Mouse (Mus musculus): ENCODE results near the gene Bnip1. TPM values are rescaled to one million over a fixed set of nuclear protein-coding genes. Genes with fewer than 3 reads are reported as not detected.

Gene Bnip1
- polyA plus RNA-seq, 1 experiment, result not detected

GRCm38 (mm10) chr17:26778001-26778400 lies 2.9 kb upstream of the Bnip1 start:
- H3K4me1 ChIP-seq (ENCODE audit: control insufficient read depth, insufficient read depth, low read length), result peaks cover 5% of the 10 kb centered on the region; the same call in 1 of the 2 replicates
- no peak for TF ChIP-seq CTCF (IDR thresholded peaks at IDR 0.05; ENCODE audit: insufficient read depth, low read depth, low read length)
- no peak for TF ChIP-seq POLR2A (IDR thresholded peaks at IDR 0.05; ENCODE audit: insufficient read depth, low read depth, low read length)
- 88% methylated on average over 4 of the region's 4 CpGs for WGBS

GRCm38 (mm10) chr17:26778430-26779100 lies 2.3 kb upstream of the Bnip1 start:
- TF ChIP-seq POLR2A (IDR thresholded peaks at IDR 0.05; ENCODE audit: insufficient read depth, low read depth, low read length), result no peak
- no peak overlapping the region for H3K4me3 ChIP-seq (ENCODE audit: insufficient read depth, low read depth, low read length)
- peaks cover 5% of the 10 kb centered on the region; the same call in 1 of the 2 replicates for H3K4me1 ChIP-seq (ENCODE audit: control insufficient read depth, insufficient read depth, low read length)
- no peak overlapping the region for H3K27ac ChIP-seq (ENCODE audit: insufficient read depth, low read depth, low read length)
- WGBS, result 77% methylated on average over 3 of the region's 3 CpGs

More at GRCm38 (mm10) chr17:26778001-26778400, 2.9 kb upstream of the Bnip1 start:
- no peak overlapping the region for H3K4me3 ChIP-seq (ENCODE audit: insufficient read depth, low read depth, low read length)
- no peak overlapping the region for H3K27ac ChIP-seq (ENCODE audit: insufficient read depth, low read depth, low read length)

- TF ChIP-seq CTCF (IDR thresholded peaks at IDR 0.05; ENCODE audit: insufficient read depth, low read depth, low read length), result no peak
- no peak for TF ChIP-seq POLR2A (IDR thresholded peaks at IDR 0.05; ENCODE audit: insufficient read depth, low read depth, low read length)
- Histone ChIP-seq H3K27ac (ENCODE audit: insufficient read depth, low read depth, low read length) (no peak overlapping the region), H3K4me3 (ENCODE audit: insufficient read depth, low read depth, low read length) (no peak overlapping the region), H3K4me1 (ENCODE audit: control insufficient read depth, insufficient read depth, low read length) (peaks cover 5% of the 10 kb centered on the region; the same call in 1 of the 2 replicates)
- 87% methylated on average over 2 of the region's 2 CpGs for WGBS
Observed at GRCm38 (mm10) chr17:26779471-26779870, 1.4 kb upstream of the Bnip1 start.

- TF ChIP-seq POLR2A (IDR thresholded peaks at IDR 0.05; ENCODE audit: insufficient read depth, low read depth, low read length) (no peak), CTCF (IDR thresholded peaks at IDR 0.05; ENCODE audit: insufficient read depth, low read depth, low read length) (no peak)
- WGBS, result 9% methylated on average over 5 of the region's 5 CpGs
- no peak overlapping the region for H3K27ac ChIP-seq (ENCODE audit: insufficient read depth, low read depth, low read length)
- H3K4me3 ChIP-seq (ENCODE audit: insufficient read depth, low read depth, low read length), result peak overlapping the region; percentile 98
- H3K4me1 ChIP-seq (ENCODE audit: control insufficient read depth, insufficient read depth, low read length), result peaks cover 5% of the 10 kb centered on the region; the same call in 1 of the 2 replicates
Observed at GRCm38 (mm10) chr17:26781610-26782043, 761 bp downstream of the Bnip1 start.

GRCm38 (mm10) chr17:26784525-26784924 lies 3.7 kb downstream of the Bnip1 start:
- 91% methylated on average over 8 of the region's 8 CpGs for WGBS
- Histone ChIP-seq H3K27ac (ENCODE audit: insufficient read depth, low read depth, low read length) (no peak overlapping the region), H3K4me3 (ENCODE audit: insufficient read depth, low read depth, low read length) (no peak overlapping the region), H3K4me1 (ENCODE audit: control insufficient read depth, insufficient read depth, low read length) (peaks cover 5% of the 10 kb centered on the region; the same call in 1 of the 2 replicates)
- TF ChIP-seq CTCF (IDR thresholded peaks at IDR 0.05; ENCODE audit: insufficient read depth, low read depth, low read length) (no peak), POLR2A (IDR thresholded peaks at IDR 0.05; ENCODE audit: insufficient read depth, low read depth, low read length) (no peak)

- Histone ChIP-seq H3K27ac (ENCODE audit: insufficient read depth, low read depth, low read length) (no peak overlapping the region), H3K4me1 (ENCODE audit: control insufficient read depth, insufficient read depth, low read length) (peaks cover 2% of the 10 kb centered on the region; the same call in 1 of the 2 replicates), H3K4me3 (ENCODE audit: insufficient read depth, low read depth, low read length) (no peak overlapping the region)
- 90% methylated on average over 7 of the region's 7 CpGs for WGBS
- TF ChIP-seq POLR2A (IDR thresholded peaks at IDR 0.05; ENCODE audit: insufficient read depth, low read depth, low read length) (no peak), CTCF (IDR thresholded peaks at IDR 0.05; ENCODE audit: insufficient read depth, low read depth, low read length) (no peak)
Observed at GRCm38 (mm10) chr17:26786586-26786985, 5.7 kb downstream of the Bnip1 start.

GRCm38 (mm10) chr17:26788986-26789385 lies 8.1 kb downstream of the Bnip1 start:
- TF ChIP-seq CTCF (IDR thresholded peaks at IDR 0.05; ENCODE audit: insufficient read depth, low read depth, low read length), result no peak
- no peak for TF ChIP-seq POLR2A (IDR thresholded peaks at IDR 0.05; ENCODE audit: insufficient read depth, low read depth, low read length)
- H3K4me1 ChIP-seq (ENCODE audit: control insufficient read depth, insufficient read depth, low read length), result no peaks in the 10 kb centered on the region

GRCm38 (mm10) chr17:26789460-26790268 lies 8.8 kb downstream of the Bnip1 start:
- Histone ChIP-seq H3K27ac (ENCODE audit: insufficient read depth, low read depth, low read length) (no peak overlapping the region), H3K4me3 (ENCODE audit: insufficient read depth, low read depth, low read length) (no peak overlapping the region), H3K4me1 (ENCODE audit: control insufficient read depth, insufficient read depth, low read length) (no peaks in the 10 kb centered on the region)
- TF ChIP-seq POLR2A (IDR thresholded peaks at IDR 0.05; ENCODE audit: insufficient read depth, low read depth, low read length), result no peak
- TF ChIP-seq CTCF (IDR thresholded peaks at IDR 0.05; ENCODE audit: insufficient read depth, low read depth, low read length), result no peak
- WGBS, result 89% methylated on average over 8 of the region's 8 CpGs

More at GRCm38 (mm10) chr17:26788986-26789385, 8.1 kb downstream of the Bnip1 start:
- no peak overlapping the region for H3K27ac ChIP-seq (ENCODE audit: insufficient read depth, low read depth, low read length)
- H3K4me3 ChIP-seq (ENCODE audit: insufficient read depth, low read depth, low read length), result no peak overlapping the region
- 95% methylated on average over 8 of the region's 8 CpGs for WGBS
